Mouse (Mus musculus) cerebellum, adult 8-10 months (tissue): ENCODE measurements around the gene Mag.
"Not testable (repeated sequence)": the region's sequence is repeated elsewhere in the genome, so short reads cannot be mapped to it uniquely, and the experiment has no call there.

Experiments used
- DNase-seq: peaks from one replicate; pipeline ENCODE4 v3.0.0; 2022

Gene Mag

DNA sequence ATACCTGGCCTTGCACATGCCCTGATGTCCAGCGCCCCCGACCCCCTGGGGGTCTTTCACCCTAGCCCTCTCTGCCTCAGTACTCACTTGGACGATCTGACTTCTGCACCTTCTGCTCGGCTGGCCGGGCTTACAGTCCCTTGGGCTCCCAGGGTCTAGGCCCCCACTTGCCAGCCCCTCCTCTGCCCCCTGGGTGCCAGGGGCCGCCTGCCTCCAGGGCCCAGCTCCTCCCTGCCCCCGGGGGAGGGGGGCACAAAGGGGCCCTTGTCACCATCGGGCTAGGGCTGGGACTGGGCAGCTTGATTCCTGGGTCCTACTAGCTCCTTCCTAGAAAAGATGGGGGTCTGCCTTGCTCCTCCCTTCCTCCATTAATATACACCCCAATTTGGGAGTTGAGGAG lies at the start of gene Mag:
Gene Mag (minus strand): TSS at position 142 of the 400 bp plus-strand sequence.
- DNase-seq = no peak

DNA sequence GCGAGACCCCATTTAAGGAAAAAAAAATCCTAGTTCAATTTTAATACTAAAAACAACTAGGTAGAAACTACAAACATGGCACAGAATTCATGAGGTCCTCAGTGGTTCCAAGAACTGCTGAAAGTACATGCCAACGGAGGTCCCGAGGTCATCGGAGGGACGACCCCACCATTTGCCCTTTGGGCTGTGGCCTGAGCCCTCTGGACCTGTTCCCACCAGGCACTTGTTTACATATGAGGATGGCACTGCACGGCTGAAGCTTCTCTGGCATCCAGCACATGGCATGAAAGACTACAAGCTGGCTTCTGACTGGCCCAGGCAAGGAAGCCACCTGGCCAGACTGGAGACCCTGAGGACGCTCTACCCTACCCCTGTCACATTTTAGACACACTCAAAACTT lies 49.7 kb upstream of the Mag start:
- DNase-seq = no peak

- DNase-seq = no peak
Observed at GRCm38 (mm10) chr7:30962862-30963261, 48.2 kb upstream of the Mag start.

GRCm38 (mm10) chr7:30959786-30960349 lies 45.2 kb upstream of the Mag start:
- DNase-seq = no peak

GRCm38 (mm10) chr7:30958866-30959487 lies 44.3 kb upstream of the Mag start:
- DNase-seq = no peak

DNA sequence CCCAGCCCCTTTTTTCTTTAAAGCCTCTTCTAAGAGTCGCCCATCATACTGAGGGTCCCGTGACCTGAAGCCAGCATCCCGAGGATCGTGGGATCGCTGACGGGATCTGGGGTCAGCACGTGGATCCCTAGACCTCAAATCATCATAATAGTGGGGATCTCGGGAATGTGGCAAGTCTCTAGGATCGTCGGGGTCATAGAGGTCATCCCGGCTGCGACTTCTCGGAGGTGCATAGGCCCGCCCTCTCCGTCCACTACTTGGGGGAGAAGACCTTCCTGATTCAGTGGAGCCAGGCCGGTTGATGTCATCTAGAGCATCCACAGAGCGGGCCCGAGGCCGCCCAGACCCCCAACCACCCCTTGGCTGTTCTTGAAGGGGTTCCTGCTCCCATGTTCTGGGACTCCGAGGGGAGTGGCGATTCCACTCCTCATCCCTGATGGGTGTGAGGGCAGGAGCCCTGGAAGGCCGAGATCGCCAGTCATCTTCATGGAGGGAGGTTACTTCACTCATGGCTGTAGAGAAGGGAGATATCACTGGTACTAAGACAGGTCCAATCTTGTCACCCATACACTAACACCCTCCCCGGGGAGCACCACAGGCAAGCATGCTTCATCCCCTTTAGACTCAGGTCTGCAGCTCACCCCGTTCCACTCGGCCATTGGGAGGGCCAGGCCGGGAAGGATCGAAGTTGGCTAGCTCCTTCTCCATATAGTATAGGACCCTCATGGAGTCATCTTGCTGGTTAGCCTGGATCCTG lies 43.6 kb upstream of the Mag start:
- no peak for DNase-seq

- DNase-seq = peak; percentile 96
Observed at GRCm38 (mm10) chr7:30957367-30957783, 42.7 kb upstream of the Mag start.

- DNase-seq = peak; percentile 73
Observed at GRCm38 (mm10) chr7:30956756-30957366, 42.2 kb upstream of the Mag start, which contains the start of gene Usf2. Gene Usf2 (minus strand): TSS chr7:30956803.

- no peak for DNase-seq
Observed at GRCm38 (mm10) chr7:30956357-30956751, 41.7 kb upstream of the Mag start.

DNA sequence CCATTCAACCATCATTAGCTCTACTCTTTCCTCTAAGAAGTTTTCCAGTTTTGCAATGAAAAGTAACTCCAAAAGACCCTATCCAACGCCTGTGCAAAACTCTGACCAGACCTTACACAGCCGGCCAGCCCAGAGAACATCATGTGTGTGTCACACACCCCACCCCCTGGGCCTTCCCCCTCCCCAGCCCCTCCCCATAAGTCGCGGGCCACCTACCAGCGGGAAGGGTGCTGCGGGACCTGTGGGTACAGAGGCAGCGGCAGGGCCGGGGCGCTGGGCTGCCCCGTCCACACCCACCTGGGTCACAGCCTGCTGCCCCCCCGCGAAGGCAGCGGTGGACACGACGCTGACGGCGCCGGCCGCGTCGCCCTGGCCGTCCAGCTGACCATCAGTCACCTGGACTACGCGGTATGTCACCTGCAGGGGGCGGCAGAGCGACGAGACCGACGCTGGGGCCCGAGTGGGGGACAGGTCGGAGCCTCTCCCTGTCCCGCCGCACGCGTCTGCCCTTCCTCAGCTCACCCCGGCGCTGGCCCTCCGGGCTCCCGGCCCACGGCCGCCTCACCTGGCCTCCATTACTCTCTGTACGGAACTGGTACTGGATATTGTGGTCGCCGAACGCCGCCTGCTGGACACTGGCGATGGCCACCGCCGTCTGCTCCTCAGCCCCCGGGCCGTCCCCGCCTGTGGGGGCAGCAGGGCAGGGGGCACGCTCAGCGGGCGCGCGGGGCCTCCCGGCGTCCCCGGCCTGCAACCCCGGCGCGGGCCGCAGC lies 41.1 kb upstream of the Mag start:
- peak; percentile 88 for DNase-seq

DNA sequence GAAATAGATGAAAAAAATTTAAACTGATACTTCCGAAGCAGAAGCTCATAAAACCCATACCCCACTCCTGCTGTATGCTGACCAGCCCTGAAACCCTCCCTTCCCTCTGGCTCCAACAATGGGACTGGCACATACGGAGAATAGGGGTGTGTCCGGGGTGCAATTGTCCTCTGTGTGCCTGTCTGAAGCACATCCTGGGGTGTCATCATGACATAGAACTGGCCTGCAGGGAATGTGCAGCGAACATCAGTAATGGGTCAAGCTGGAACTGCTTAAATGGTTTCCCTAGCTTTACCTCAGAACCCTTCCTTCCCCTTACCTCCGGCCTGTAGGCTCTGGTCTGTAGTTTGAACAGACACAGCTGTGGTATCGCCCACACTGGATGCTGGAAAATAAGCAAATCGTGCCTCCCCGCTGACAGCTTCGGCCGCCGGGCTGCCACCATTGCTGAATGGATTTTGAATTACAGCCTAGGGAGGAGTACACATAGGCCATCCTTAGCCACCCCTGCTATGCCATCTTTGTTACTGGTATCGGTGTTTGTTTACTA lies 40.4 kb upstream of the Mag start:
- DNase-seq = no peak

DNA sequence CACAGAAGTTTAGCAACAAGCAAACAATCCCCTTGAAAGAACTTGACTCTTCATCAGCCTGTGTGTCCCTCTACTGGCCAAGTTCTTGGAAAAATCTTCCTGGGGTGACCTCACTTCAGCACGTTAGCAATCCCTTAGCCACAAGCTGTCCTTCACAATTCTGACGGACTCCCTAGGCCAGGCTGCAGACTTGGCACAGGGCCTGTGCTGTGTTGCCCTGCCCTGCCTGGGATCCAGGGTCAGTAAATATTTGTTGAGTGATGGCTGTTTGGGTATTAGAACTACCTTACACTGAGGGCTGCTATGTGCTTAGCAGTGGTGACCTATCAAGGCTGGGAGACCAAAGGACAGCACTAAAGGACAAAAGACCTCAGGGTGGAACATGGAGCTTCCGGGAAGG lies 39.4 kb upstream of the Mag start:
- DNase-seq = no peak

- DNase-seq = no peak
Observed at GRCm38 (mm10) chr7:30953459-30953858, 38.8 kb upstream of the Mag start.

- no peak for DNase-seq
Observed at GRCm38 (mm10) chr7:30952441-30953265, 38.0 kb upstream of the Mag start.

- not testable (repeated sequence) for DNase-seq
Observed at GRCm38 (mm10) chr7:30949902-30950301, 35.2 kb upstream of the Mag start.

GRCm38 (mm10) chr7:30945876-30946275 lies 31.2 kb upstream of the Mag start:
- DNase-seq = no peak

GRCm38 (mm10) chr7:30945466-30945865 lies 30.8 kb upstream of the Mag start:
- not testable (repeated sequence) for DNase-seq

GRCm38 (mm10) chr7:30944706-30945105 lies 30.0 kb upstream of the Mag start:
- DNase-seq = not testable (repeated sequence)

DNA sequence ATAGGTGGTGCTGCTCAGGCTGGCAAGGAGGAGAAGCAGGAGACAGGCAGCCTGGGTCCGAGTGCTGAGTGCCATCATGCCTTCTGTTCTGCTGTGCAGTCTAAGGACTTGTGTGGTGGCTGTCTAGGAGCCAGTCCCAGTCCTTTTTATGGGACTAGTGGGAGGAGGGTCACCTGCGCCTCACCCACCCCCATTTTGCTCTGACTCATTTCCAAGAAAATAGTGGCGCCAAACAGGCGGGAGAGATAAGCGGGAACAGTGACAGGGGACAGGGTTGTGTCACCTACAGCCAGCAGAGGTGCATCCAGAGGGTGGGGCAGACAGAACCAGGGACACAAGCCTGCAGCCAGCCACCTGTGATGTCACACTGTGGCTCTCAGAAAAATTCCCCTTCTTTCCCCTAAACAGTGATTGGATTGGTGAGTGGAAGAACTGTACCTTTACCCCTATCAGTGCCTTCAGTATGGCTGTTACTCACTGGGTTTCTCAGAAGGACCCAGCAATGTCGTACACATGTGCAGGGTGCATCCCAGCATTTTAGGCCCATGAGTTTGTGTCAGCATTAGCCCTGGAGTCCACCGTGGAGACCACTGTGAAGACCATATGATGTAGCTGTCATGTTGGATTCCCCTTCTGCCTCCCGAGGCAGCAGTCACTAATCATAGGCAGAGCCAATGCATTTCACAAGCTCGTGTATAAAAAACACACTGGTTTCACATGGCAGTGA lies 29.4 kb upstream of the Mag start, which contains the start of gene Hamp:
Gene Hamp (minus strand): TSS at position 124 of the 727 bp plus-strand sequence.
- no peak for DNase-seq

- DNase-seq = not testable (repeated sequence)
Observed at GRCm38 (mm10) chr7:30942365-30942764, 27.7 kb upstream of the Mag start.

- DNase-seq = not testable (repeated sequence)
Observed at GRCm38 (mm10) chr7:30940070-30940469, 25.4 kb upstream of the Mag start.
